Mouse (Mus musculus): ENCODE measurements around the gene Olfr576.

Gene Olfr576

DNA sequence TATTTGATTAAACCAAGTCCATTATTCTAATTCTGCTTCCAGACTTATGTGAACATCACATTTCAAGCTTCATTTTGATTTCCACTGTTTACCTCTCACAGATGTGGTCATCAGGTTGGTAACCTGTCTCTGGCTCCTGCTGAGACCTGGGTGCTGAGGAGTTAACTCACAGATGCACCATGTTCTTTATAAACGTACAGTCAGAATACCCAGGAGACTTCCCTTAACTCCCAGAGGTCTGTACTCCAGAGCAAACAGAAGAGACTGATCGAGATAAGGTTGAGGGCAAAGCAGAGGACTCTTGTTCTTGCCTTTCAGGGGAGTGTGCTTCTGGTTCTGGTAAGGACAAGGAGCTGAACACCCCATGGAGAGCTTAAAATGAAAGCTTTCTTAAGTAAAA, at the start of gene Olfr576:
Olfr576 (plus strand) TSS at position 301 of the 400 bp plus-strand sequence.
- DNase-seq (ENCODE audit: extremely low spot score, low read depth, low spot score): no peak

DNA sequence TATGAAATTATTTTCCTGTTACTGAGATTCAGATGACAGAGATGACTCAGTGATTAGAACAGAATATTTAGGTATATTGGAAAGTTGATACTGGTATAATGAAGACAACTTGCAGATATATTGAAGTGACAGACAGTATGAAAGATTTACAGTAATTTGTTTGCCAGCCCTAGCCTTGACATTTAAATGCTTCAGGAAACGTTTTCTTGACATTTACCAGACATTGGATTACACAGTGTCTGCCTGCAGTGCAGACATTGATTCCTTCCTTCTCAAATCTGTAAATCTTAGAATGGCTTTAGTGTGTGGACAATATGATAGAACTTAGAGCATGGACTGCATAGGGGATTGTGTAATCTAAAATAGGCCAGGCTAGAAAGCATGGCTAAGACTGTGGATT, 47.2 kb upstream of the Olfr576 start:
- DNase-seq (ENCODE audit: extremely low spot score, low read depth, low spot score): no peak

DNA sequence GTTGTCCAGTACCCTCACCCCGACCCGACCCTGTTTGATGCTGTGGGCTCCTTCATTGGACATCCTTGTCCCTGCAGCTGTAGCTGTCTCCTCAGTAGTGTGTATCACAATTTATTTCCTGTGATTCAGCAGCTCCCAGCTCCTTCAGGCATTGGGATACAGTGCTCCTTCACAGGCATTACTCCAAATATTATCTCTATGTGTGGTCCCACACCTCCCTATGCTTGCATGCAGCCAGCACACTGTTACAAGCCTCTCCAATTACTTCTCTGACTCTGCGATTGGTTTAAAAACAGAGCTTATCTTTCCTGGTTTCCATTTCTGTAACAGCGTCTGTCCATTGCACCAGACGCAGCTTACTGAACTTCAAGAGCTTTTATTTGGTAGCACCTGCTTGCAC, 46.1 kb upstream of the Olfr576 start:
- DNase-seq (ENCODE audit: extremely low spot score, low read depth, low spot score): no peak

DNA sequence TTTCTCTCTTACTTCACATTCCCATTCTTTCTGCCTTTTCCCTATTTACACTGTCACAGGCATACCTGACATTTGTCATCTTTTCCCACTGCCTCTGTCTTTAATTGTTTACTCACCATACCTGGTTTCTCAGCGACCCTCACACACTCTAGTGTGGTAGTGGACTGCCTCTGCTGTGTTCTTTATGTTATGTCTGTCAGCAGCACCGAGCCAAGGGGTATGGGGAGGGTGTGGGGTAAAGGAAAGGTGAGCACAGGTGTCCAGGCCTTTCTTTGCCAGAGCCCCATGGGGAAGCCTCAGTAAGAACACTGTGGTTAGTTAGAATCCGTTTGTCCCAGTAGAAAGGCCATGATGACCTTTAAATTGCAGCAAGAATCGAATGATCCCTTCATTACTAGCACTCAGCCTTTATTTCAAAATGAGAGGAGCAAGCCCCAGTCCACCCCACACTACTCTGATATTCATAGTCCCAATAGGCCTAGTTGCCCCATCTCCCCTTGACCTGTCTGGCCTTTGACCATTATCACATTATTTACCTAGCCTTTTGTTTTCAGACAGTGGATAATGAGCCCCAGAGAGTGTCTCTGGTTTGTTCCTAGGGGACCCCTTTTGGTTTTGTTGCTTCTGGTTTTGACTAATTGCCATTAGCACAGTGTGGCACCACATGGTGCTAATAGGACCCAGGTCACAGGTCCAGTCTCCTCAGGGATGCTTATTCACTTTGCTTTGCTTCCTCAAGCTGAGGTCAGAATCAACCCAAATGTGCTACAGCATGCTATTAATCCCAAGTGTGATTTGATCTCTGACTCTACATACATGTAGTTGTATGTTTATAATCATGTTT, 45.2 kb upstream of the Olfr576 start, which contains the start of gene Olfr571:
Olfr571 (minus strand) TSS at position 505 of the 844 bp plus-strand sequence.
- no peak for DNase-seq (ENCODE audit: extremely low spot score, low read depth, low spot score)

DNA sequence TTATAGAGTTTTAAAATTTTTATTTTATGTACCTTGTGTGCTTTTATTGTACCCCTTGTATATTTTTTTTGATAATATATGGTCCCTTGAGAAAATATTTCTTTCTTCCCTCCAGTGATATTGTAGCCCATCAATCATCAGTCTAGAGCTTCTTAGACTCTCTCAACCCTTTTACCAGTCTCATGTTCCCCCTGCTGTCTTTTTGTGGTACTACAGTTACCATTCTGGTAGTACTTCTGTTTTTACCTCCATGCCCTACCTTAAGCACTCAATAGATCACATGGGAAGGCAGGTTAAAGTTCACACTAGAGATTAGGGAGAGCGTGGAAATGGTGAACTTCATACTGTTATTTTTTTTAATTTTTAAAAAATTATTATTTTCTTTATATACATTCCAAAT, 42.8 kb upstream of the Olfr576 start:
- DNase-seq (ENCODE audit: extremely low spot score, low read depth, low spot score): peak; percentile 30

DNA sequence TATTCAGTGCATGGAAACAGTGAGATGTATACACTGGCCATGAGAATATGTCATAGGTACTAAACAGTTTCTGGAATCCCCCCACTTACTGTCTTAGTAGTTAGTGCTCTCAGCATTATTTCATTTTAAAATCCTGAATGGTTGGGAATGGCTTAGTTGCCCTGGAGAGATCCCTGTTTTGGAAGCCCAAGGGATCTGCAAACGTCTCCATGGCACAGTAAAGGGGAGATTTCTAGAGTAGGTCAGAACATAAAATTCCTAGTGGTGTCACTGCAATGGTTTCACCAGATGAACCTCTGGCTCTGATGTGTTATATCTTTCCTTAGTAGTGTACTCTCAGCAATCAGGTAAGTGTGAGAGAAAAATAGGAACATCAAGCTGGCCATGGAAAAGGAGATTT, 38.4 kb upstream of the Olfr576 start, which contains the start of gene Olfr572:
Olfr572 (plus strand) TSS at position 301 of the 400 bp plus-strand sequence.
- no peak for DNase-seq (ENCODE audit: extremely low spot score, low read depth, low spot score)

DNA sequence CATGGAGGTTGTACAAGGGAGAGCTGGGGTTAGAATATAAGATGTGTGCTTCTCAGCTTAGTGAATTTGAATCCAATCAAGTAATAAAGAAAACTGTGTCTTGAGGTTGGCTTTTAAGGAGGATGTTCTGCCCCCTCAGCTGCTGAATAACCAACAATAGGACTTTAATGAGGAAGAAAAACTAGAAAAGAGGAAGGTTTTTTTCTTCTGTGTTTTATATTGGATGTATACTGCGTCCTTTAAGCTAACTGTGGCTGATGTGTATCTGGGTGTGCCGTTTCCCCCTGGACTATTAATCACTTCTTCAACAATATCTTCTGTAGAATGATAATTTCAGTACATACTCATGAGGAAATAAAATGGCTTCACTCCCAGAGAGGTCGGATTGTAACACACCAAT, 35.4 kb upstream of the Olfr576 start:
- no peak for DNase-seq (ENCODE audit: extremely low spot score, low read depth, low spot score)

DNA sequence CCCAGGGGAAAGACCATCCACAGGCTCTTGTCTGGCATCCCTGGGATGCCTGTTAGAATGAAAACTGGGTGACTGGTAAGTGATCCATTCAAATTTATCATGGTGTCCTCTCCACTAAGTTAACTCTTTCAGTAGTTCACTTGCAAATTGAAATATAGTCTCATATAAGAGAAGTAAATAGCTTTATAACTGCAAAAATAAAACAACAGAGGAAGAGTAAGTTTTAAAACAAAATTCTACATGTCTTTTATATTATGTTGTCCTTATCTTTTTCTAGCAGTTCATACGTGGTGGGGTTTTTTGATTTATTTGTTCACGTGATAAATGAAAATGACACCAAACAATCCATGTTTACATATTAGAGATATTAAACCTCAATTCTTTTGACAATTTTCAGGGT, 20.0 kb upstream of the Olfr576 start, which contains the start of gene Olfr573-ps1:
Olfr573-ps1 (minus strand) TSS at position 101 of the 400 bp plus-strand sequence.
- DNase-seq (ENCODE audit: extremely low spot score, low read depth, low spot score): no peak

DNA sequence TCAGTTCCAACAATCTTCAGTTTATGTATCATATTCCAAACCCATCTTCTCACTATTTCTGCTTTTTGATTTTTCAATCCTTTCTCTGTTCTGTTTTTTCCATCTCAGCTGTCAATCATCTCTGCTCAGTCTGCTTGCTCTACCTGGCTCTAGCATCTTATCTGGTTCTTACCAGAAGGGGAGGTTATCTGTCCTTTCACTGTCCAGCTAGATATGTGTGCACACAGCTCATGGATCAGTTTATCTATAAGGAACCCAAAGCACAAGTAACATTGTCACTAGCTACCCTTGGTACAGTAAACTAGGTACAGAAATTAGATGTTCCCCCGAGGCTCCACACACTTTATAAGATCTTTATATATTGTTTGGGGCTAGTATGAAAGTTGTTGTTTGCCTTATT, 19.0 kb upstream of the Olfr576 start:
- no peak for DNase-seq (ENCODE audit: extremely low spot score, low read depth, low spot score)

DNA sequence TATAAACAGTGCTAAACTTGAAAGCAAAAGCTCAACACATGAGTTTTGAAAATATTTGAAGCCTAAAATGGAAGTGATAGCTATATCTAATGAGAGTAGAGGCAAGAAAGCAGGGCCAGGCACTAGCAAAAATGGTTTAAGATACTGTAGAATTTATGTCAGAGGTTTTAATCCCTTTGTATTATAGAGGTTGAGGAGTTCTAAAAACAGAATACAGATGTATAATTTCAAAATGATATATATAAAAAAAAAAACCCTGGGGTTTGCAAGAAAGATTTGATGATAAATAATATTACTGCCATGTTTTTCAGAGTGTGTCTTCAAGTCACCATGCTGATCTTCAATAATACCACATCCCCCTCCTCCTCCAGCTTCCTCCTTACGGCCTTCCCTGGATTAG, 14.3 kb upstream of the Olfr576 start, which contains the start of gene Olfr574:
Olfr574 (plus strand) TSS at position 301 of the 400 bp plus-strand sequence.
- no peak for DNase-seq (ENCODE audit: extremely low spot score, low read depth, low spot score)

DNA sequence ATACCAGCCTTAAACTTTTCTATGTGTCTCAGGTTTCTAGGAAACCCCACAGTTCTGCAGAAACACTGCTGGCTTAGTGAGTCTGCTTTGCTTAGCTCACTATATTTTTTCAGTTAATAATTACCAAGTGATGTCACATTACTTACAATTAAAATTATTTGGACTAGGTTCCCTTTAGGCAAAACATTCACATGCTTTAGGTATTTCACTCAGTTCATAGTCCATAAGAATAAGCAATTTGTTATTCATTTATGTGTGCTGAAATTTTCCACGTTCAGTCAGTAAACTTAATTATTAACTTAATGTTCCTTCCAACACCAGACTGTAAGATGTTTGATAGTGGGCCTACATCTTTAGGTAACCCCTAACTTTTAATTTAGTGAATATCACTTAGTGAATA, 11.7 kb upstream of the Olfr576 start:
- no peak for DNase-seq (ENCODE audit: extremely low spot score, low read depth, low spot score)

DNA sequence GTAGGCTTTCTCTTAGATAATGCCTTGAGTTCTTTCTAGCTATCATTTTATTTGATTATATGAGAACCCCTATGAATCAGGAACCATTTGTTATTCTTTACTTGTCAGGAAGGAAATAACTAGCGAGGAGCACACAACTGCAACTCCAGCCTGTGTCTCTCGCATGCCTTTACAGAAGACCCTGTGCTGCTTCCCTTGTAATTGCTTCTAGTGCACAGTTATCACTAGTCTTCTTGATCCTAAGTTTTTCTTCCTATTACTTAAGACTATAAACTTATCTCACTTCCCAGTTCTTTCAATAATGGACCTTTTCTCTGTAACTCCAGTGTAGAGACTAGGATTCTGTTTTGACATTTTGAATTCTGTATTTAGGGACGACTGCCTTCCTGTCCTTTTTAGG, 4.3 kb upstream of the Olfr576 start:
- no peak for DNase-seq (ENCODE audit: extremely low spot score, low read depth, low spot score)

DNA sequence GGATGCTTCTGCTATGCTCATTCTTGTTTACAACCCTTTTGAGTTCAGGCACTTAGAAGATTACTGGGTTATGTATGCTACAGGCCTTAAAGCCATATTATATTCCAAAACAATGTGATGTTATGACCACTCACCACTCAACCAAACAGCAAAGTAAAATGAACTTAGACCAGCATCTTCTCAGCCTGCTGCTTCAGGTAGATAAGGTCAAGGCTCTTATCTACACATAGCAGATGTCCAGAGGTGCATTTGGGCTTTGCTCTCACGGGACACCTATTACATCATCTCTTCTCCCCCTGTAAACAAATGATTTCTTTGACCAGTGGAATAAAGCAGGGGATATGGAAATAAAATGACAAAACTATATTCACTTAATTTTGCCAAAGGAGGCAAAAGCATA, 3.9 kb upstream of the Olfr576 start, which contains the start of gene Olfr575:
Olfr575 (minus strand) TSS at position 183 of the 400 bp plus-strand sequence.
- no peak for DNase-seq (ENCODE audit: extremely low spot score, low read depth, low spot score)

DNA sequence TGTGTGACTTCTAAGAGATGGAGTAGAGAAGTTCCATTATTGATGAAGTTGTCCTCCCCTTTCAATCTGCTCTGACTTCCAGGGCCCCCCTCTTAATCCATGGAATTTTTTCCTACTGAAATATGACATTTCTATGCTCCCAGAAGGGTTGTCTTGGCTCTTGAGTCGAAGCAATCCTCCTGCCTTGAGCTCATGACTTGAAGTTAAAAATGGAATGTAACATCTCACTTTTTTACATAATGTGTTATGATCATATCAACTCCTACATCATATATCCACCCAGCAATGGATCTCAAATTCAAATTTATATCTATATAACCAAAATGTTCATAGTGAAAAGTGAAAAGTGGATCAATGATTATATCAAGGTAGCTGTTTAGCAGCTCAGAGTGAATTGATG, 11.9 kb downstream of the Olfr576 start:
- DNase-seq (ENCODE audit: extremely low spot score, low read depth, low spot score): no peak

DNA sequence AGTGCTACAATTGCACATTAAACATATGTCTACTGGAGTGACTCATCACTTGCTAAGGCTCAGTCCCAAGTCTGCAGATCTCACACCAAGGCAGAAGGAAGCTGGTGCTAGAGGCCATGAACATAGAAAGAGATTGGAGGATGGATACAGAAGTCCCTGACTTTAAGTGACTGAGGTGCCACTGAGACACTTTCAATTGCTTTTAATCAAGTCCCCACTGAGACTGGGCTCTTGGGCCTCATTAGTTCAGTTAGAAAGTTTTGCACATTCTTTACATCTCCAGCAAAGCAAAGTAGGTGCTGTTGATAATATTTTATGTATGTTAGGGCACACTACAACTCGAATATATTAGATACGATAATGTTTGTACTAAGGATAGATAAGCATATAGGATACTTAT, 13.4 kb downstream of the Olfr576 start, which contains the start of gene Olfr577:
Olfr577 (minus strand) TSS at position 101 of the 400 bp plus-strand sequence.
- DNase-seq (ENCODE audit: extremely low spot score, low read depth, low spot score): no peak

DNA sequence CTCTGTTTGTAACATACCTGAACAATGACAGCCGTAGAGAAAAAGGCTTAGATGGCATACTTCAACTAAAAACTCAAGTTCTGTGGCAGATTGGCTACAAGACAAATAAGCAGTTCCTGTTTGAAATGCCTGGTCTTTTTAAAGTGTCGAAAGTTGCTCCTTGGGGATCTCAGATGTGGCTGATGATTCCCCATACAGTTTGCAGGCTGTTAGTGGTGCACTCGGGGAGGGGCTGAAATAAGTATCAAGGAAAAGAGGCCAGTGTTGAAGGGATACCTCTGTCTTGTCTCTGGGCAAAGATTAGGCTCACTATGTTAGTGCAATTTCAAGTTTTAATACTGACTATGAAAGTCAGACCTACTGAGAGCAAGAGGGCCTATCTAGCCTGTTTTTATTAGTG, 26.8 kb downstream of the Olfr576 start, which contains the start of gene Olfr578:
Olfr578 (minus strand) TSS at position 101 of the 400 bp plus-strand sequence.
- no peak for DNase-seq (ENCODE audit: extremely low spot score, low read depth, low spot score)
